Mouse (Mus musculus) right cerebral cortex, postnatal 36 days (tissue): Measurements from ENCODE around the gene Gm44973.

Experiments
- DNase-seq, 2 experiments: peaks; one replicate each; pipeline ENCODE4 v3.0.0; 2022; ENCODE audit warnings: low spot score in 2 of 2, mixed read lengths in 1 of 2

Gene Gm44973

GRCm38 (mm10) chr7:5080815-5081214 is 65.5 kb downstream of the Gm44973 start:
- DNase-seq: no peak

- no peak for DNase-seq
Observed at GRCm38 (mm10) chr7:5081241-5081640, 65.9 kb downstream of the Gm44973 start.

GRCm38 (mm10) chr7:5081939-5082338 is 66.6 kb downstream of the Gm44973 start:
- DNase-seq: no peak
